In the genomic region with DNA sequence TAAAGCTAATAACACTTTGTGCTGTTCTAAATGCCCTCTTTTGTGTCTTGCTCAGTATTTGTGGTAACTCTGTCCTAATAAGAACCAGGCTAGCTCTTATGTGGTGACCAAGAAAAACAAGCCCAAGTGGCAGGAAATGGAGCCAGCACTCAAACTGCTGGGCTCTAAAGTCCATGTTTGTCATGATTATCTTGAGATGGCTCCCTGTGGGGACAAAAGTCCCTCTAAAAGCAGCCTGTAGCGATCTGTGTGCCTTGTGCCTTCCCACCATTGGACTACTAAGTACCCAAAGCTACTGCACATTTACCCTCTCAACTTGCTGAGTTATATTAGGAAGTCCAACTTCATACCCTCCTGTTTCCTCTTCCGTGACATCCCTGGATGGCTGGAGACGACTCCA, we compare ENCODE assay signal across 16 mouse cellular contexts.
"Had no signal": no experiment of that assay in that cellular context is flagged by ENCODE, and none has a peak within 500 bp of the region (broad histone marks: within the 10 kb centered on the region; RNA-seq: fewer than 3 reads in every experiment).

No protein-coding gene starts in this region.

- H3K27ac ChIP-seq: midbrain, embryonic 10.5 days; midbrain, embryonic 12.5 days; neural tube, embryonic 13.5 days; neural tube, embryonic 15.5 days had no signal

- H3K27me3 ChIP-seq: midbrain, embryonic 12.5 days; neural tube, embryonic 13.5 days; neural tube, embryonic 15.5 days had no signal

- H3K4me3 ChIP-seq: midbrain, embryonic 10.5 days; midbrain, embryonic 12.5 days; myocyte; neural tube, embryonic 13.5 days; neural tube, embryonic 15.5 days had no signal

- H3K36me3 ChIP-seq: midbrain, embryonic 10.5 days; midbrain, embryonic 12.5 days; neural tube, embryonic 13.5 days; neural tube, embryonic 15.5 days had no signal

- H3K9me3 ChIP-seq: midbrain, embryonic 10.5 days; midbrain, embryonic 12.5 days; neural tube, embryonic 13.5 days; neural tube, embryonic 15.5 days had no signal

- H3K4me2 ChIP-seq: lung, embryonic 14.5 days; midbrain, embryonic 12.5 days; neural tube, embryonic 13.5 days; neural tube, embryonic 15.5 days had no signal

- ATAC-seq: midbrain, embryonic 16.5 days had no signal

- H3K9ac ChIP-seq: lung, embryonic 14.5 days; midbrain, embryonic 12.5 days; neural tube, embryonic 13.5 days; neural tube, embryonic 15.5 days had no signal

- H3K4me1 ChIP-seq: midbrain, embryonic 12.5 days had no signal

- DNase-seq: lung, adult 18-20 months; lung, embryonic 14.5 days; lung, postnatal 10 days; lung, postnatal 4 days; midbrain, embryonic 14.5 days; right cerebral cortex, postnatal 14 days; spleen, adult 18-20 months; thymus, adult 18-20 months; thymus, postnatal 14 days; thymus, postnatal 36 days had no signal
